Mouse (Mus musculus) heart, embryonic 11.5 days (tissue): ENCODE data around the gene Gm47995. TPM values are rescaled to one million over a fixed set of nuclear protein-coding genes. Genes with fewer than 3 reads are reported as not detected.
"Not testable (repeated sequence)": the region's sequence is repeated elsewhere in the genome, so short reads cannot be mapped to it uniquely, and the experiment has no call there.

Source experiments
- ATAC-seq: fragments of 200-750 bp; cut with Nextera tagmentation; replicated peaks from 2 replicates; pipeline ENCODE4 v1.8.0; 2017; ENCODE audit warnings: moderate library complexity; ENCODE audit not compliant: insufficient number of reproducible peaks, low FRiP score, low TSS enrichment
- H3K27ac ChIP-seq: fragments of 300-500 bp; sonication (generic); 2 replicates; pipeline ENCODE4 v1.5.1; 2014; ENCODE audit warnings: mild to moderate bottlenecking, low read depth, low read length
- H3K27me3 ChIP-seq: fragments of 300-500 bp; sonication (generic); 2 replicates; pipeline ENCODE4 v1.6.1; 2014; ENCODE audit warnings: mild to moderate bottlenecking, low read length, mixed read lengths; ENCODE audit not compliant: control insufficient read depth, insufficient read depth
- H3K36me3 ChIP-seq: fragments of 300-500 bp; sonication (generic); 2 replicates; pipeline ENCODE4 v1.6.1; 2014; ENCODE audit warnings: mild to moderate bottlenecking, low read length, moderate library complexity, mixed read lengths; ENCODE audit not compliant: control insufficient read depth, insufficient read depth
- H3K4me1 ChIP-seq: fragments of 300-500 bp; sonication (generic); 2 replicates; pipeline ENCODE4 v1.6.1; 2014; ENCODE audit warnings: low read length; ENCODE audit not compliant: control insufficient read depth, insufficient read depth
- H3K4me2 ChIP-seq: fragments of 300-500 bp; sonication (generic); 2 replicates; pipeline ENCODE4 v1.6.1; 2014; ENCODE audit warnings: mild to moderate bottlenecking, moderate library complexity
- H3K4me3 ChIP-seq: fragments of 300-500 bp; sonication (generic); 2 replicates; pipeline ENCODE4 v1.5.1; 2014; ENCODE audit warnings: low read depth, low read length
- H3K9ac ChIP-seq: fragments of 300-500 bp; sonication (generic); 2 replicates; pipeline ENCODE4 v1.6.1; 2014; ENCODE audit warnings: mild to moderate bottlenecking, low read depth, low read length, moderate library complexity
- H3K9me3 ChIP-seq: fragments of 300-500 bp; sonication (generic); replicated peaks from 2 replicates; pipeline ENCODE4 v1.6.1; 2016; ENCODE audit warnings: low read length; ENCODE audit not compliant: control insufficient read depth
- WGBS: fragments of 180-500 bp; shearing (Covaris S2); extraction: QIAGEN DNeasy Blood & Tissue Kit; methylation state at CpG from one replicate; pipeline ENCODE4 v1.1.7; 2014; ENCODE audit not compliant: insufficient replicate concordance; 5-methylcytosine and 5-hydroxymethylcytosine counted together
- polyA plus RNA-seq: library from polyadenylated mRNA; unstranded; fragments of >200 nt; fragmentation: Nextera tagmentation; extraction: Ambion mirVana; gene quantifications from 2 replicates; pipeline ENCODE4 v1.2.1, GENCODE M21; 2014

Gm47995 gene
- polyA plus RNA-seq, 1 experiment from 2014 or later = 1.4 TPM

GRCm38 (mm10) chr1:151178505-151179083 lies 19.7 kb upstream of the Gm47995 start:
- 65% methylated on average over 2 of the region's 2 CpGs for WGBS
- Histone ChIP-seq H3K9me3 (no peaks in the 10 kb centered on the region), H3K27ac (peak overlapping the region; percentile 35; the same call in 1 of the 2 replicates)

GRCm38 (mm10) chr1:151180167-151180566 lies 18.1 kb upstream of the Gm47995 start:
- Histone ChIP-seq H3K4me1 (peaks cover 11% of the 10 kb centered on the region), H3K9ac (no peak overlapping the region), H3K27ac (no peak overlapping the region), H3K27me3 (no peaks in the 10 kb centered on the region), H3K4me2 (no peak overlapping the region), H3K9me3 (no peaks in the 10 kb centered on the region), H3K36me3 (no peaks in the 10 kb centered on the region), H3K4me3 (no peak overlapping the region)
- WGBS = 85% methylated on average over 2 of the region's 2 CpGs
- ATAC-seq = no peak

More at GRCm38 (mm10) chr1:151178505-151179083, 19.7 kb upstream of the Gm47995 start:
- Histone ChIP-seq H3K4me3 (no peak overlapping the region), H3K4me1 (peaks cover 11% of the 10 kb centered on the region), H3K27me3 (no peaks in the 10 kb centered on the region), H3K36me3 (no peaks in the 10 kb centered on the region), H3K9ac (peak overlapping the region; percentile 34; the same call in 1 of the 2 replicates), H3K4me2 (no peak overlapping the region)
- no peak for ATAC-seq

GRCm38 (mm10) chr1:151182266-151182665 lies 16.0 kb upstream of the Gm47995 start, which contains the start of gene Gm47985:
Gene Gm47985, plus strand, starts transcription at chr1:151182537.
- ATAC-seq, H3K4me2 ChIP-seq: not testable (repeated sequence)
- no CpG with 5 or more reads among the region's 7 CpGs for WGBS

GRCm38 (mm10) chr1:151186186-151186585 lies 12.1 kb upstream of the Gm47995 start:
- not testable (repeated sequence) for H3K4me2 ChIP-seq, H3K9me3 ChIP-seq, H3K4me1 ChIP-seq, ATAC-seq, H3K27me3 ChIP-seq, H3K27ac ChIP-seq, H3K4me3 ChIP-seq, H3K36me3 ChIP-seq, H3K9ac ChIP-seq
- WGBS = 85% methylated on average over 3 of the region's 3 CpGs

More at GRCm38 (mm10) chr1:151182266-151182665, 16.0 kb upstream of the Gm47995 start, which contains the start of gene Gm47985:
- H3K4me3 ChIP-seq, H3K27ac ChIP-seq, H3K9me3 ChIP-seq, H3K27me3 ChIP-seq, H3K36me3 ChIP-seq, H3K9ac ChIP-seq, H3K4me1 ChIP-seq: not testable (repeated sequence)

GRCm38 (mm10) chr1:151186879-151187424 lies 11.3 kb upstream of the Gm47995 start:
- not testable (repeated sequence) for H3K9me3 ChIP-seq, H3K9ac ChIP-seq, H3K27ac ChIP-seq, H3K4me2 ChIP-seq, H3K4me3 ChIP-seq, H3K4me1 ChIP-seq, H3K36me3 ChIP-seq, H3K27me3 ChIP-seq, ATAC-seq
- 53% methylated on average over 4 of the region's 4 CpGs for WGBS

GRCm38 (mm10) chr1:151188469-151188868 lies 9.8 kb upstream of the Gm47995 start:
- no peak for ATAC-seq
- 82% methylated on average over 4 of the region's 4 CpGs for WGBS
- Histone ChIP-seq H3K9me3 (no peaks in the 10 kb centered on the region), H3K4me2 (no peak overlapping the region), H3K27ac (no peak overlapping the region), H3K27me3 (no peaks in the 10 kb centered on the region), H3K4me3 (no peak overlapping the region), H3K36me3 (no peaks in the 10 kb centered on the region), H3K9ac (no peak overlapping the region), H3K4me1 (no peaks in the 10 kb centered on the region)

GRCm38 (mm10) chr1:151192075-151192474 lies 6.2 kb upstream of the Gm47995 start, which contains the start of gene Gm8947:
Gene Gm8947, plus strand, starts transcription at chr1:151192376.
- H3K4me2 ChIP-seq, H3K27me3 ChIP-seq, H3K36me3 ChIP-seq, H3K4me1 ChIP-seq, H3K9me3 ChIP-seq, H3K4me3 ChIP-seq, H3K27ac ChIP-seq, ATAC-seq, H3K9ac ChIP-seq: not testable (repeated sequence)
- no CpG with 5 or more reads among the region's 7 CpGs for WGBS

GRCm38 (mm10) chr1:151192739-151193138 lies 5.5 kb upstream of the Gm47995 start:
- 88% methylated on average over 13 of the region's 15 CpGs for WGBS
- not testable (repeated sequence) for H3K4me1 ChIP-seq, H3K36me3 ChIP-seq, H3K4me2 ChIP-seq, H3K4me3 ChIP-seq, H3K9ac ChIP-seq, H3K27ac ChIP-seq, H3K27me3 ChIP-seq, H3K9me3 ChIP-seq, ATAC-seq

- WGBS = 77% methylated on average over 4 of the region's 4 CpGs
- not testable (repeated sequence) for H3K9me3 ChIP-seq, H3K9ac ChIP-seq, H3K4me2 ChIP-seq, H3K27ac ChIP-seq, H3K27me3 ChIP-seq, ATAC-seq, H3K4me1 ChIP-seq, H3K36me3 ChIP-seq, H3K4me3 ChIP-seq
These were observed 2.3 kb upstream of the Gm47995 start for GRCm38 (mm10) chr1:151195986-151196385.
